Mouse (Mus musculus): Measurements from ENCODE around the gene Tmem72. TPM values are rescaled to one million over a fixed set of nuclear protein-coding genes. Genes with fewer than 3 reads are reported as not detected.

The Tmem72 gene
- total and polyA plus RNA-seq, 3 experiments: under 0.01 to 0.06 (median 0.03) TPM

- no peak for DNase-seq
Measured at GRCm38 (mm10) chr6:116679563-116680288, 37.0 kb downstream of the Tmem72 start.

- no peak for DNase-seq
Measured at GRCm38 (mm10) chr6:116677321-116677720, 39.4 kb downstream of the Tmem72 start.

DNA sequence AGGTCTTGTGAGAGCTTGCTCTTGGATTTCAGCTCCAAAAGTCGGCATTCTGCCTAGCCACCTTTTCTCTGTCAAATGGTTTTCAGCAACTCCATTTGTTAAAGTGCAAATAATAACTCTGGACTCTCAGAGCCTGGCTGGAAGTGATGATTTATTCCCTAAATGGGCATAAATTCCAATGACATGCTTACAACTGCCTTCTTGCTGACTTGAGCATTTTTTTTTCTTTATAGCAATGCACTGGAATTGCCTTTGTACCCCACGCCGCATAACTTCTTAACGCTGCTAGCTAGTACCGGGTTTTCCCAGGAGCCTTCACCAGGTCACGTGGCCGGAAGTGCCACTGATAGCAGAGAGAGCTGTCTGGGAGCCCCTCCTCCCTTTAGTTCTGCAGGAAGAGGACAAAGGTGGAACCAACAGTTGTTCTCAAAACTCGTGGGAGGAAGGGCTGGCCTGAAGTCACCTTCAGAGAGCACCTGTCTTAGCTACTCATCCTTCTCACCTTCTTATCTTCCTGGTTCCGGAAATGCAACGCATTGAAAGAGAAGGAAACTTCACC, 40.3 kb downstream of the Tmem72 start:
- DNase-seq: no peak

GRCm38 (mm10) chr6:116674283-116674886, 42.3 kb downstream of the Tmem72 start:
- DNase-seq: no peak

- DNase-seq: peak; percentile 87
Measured at GRCm38 (mm10) chr6:116673471-116674282, 43.0 kb downstream of the Tmem72 start, which contains the start of gene Rassf4. Gene Rassf4 (minus strand): TSS chr6:116673952.

DNA sequence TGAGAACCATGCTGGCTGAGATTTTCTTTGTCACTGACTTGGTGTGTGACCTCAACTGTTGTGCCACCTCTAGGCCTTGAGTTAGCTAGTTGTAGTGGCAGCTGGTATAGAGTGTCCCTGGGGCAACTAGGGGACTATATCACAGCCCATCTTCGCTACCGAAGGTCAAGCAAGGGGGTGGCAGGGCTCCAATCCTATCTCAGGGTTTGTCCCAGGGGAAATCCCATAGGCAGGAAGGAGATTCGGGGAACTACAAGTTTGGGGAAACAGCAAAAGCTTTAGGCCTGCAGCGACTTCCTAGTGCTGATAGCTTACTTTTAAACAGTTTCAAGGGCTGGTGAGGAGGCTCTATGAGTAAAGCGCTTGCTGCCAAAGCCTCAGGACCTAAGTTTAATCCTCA, 44.4 kb downstream of the Tmem72 start:
- DNase-seq: no peak

DNA sequence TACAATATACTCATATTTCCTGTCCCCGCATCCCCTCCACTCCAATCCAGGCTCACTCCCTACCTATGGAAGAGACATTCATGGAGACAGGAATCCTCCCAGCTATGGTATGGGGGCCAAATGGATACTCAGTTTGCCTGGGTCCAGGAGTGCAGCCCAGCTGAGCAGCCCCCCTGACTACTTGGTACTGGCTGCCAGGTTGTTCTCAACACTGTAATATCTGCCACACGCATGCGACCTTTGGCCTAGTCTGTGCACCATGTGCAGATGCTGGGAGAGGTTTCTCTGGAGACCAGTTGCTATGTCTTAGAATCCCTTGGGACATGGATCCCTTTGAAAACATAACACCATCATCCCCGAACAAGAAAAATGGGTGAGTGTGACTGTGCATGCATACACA, 44.9 kb downstream of the Tmem72 start:
- no peak for DNase-seq

DNA sequence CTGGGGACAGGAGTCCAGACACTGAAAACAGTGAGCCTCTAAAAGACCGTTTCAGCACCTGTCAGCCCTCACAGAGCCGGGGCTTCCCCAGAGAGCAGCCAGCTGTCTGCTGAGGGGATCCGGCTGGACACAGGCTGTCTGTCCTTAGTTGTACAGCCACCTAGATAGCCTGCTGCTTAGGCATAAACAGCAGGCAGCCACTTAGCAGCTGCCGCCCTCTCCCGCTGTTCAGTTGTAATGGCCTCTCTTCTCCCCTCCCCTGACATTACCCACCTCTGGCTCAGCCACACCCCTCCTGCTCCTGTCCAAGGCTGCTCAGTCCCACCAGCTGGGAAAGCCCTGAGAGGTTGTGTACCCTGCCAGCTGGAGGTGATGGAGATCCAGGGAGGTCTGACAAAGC, 45.7 kb downstream of the Tmem72 start:
- DNase-seq: no peak

DNA sequence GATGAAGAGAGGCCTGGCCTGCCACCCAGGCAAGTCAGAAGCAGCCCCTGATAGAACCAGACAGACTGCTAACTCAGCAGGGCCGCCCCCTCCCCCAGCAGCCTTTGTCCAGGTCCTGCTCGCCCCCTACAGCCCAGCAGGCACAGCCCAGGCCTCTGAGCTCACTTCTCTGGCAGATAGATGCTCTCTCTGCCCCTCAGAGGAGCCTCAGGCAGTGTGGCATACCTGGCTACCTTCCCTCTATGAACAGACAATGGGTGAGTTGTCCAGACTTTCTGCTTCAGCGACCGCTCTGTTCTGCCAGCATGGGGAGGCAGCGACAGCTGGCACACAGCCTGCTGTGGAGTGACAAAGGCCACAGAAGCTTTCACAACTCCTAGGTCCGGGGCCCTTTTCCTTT, 46.6 kb downstream of the Tmem72 start:
- peak; percentile 26 for DNase-seq

DNA sequence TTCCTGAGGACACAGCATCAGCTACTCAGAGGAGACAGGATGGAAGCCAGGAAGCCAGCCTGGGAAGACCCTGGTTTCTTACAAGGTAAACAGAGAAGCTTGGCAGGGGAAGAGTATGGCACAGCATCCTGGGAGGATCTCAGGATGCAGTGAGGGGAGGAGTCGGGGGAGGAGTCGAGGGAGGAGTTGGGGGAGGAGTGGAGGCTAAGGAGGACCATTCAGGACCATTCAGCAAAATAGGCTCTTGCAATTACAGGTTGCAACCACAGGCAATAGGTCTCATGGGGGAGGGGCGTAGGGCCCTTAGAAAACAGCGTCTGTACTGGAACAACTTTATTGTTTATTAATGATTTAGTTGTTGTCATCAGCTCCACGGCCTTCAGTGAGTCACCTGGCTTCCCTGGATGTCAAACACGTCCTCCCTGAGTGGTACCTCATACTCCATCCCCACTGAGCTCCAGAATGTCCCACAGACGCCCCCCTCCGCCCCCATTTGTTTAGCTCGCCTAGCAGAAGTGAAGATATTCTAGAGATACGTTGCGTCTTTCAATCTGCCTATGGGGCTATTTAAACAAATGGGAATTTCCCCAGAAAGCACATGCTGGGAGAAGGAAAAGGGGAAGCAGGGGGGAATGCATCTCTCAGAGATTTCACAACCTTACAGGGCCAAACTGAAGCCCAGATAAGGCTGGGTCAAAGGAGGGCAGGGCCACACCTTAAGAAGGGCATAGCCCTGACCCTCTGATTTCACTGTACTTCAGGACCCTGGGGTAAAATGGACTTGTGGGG, 47.8 kb downstream of the Tmem72 start:
- DNase-seq: no peak

DNA sequence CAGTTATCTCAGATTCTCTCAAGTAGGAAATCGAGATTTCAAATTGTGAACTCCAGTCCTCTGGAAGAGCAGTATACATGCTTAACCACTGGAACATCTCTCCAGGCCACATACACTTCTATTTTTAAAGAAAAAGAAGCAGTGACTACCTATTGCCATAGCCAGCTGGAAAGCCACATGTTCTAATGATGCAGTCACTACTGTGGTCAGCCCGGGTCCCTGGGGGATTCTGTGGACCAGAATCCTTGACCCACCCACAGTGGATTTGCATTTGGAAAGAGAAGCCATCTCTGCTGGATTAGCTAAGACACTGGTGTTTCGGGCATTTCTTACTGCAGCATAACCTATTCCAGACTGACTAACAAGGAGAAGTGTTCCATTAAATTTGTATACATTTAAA, 49.3 kb downstream of the Tmem72 start:
- no peak for DNase-seq

GRCm38 (mm10) chr6:116666892-116667291, 49.8 kb downstream of the Tmem72 start:
- no peak for DNase-seq

- DNase-seq: no peak
Measured at GRCm38 (mm10) chr6:116666085-116666750, 50.5 kb downstream of the Tmem72 start.

GRCm38 (mm10) chr6:116664830-116665229, 51.9 kb downstream of the Tmem72 start:
- no peak for DNase-seq

DNA sequence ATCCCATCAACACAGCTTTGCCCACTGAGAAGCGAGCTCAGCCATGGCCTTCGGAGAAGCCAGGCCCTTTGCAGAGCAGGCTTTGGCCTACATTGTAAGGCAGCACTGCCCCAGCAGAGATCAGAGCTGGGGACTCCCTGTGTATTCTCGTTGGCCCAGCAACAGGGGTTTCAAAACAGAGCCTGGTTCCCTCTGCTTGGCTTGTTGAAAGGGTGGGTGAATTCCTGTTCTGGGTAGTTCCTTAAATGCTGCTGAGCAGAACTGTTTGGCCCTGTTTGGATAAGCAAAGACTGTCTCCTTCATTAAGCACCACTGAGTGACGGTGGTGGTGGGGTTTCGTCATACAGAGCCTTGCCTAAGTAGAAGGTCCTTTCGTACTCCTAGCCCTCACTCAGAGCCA, 52.7 kb downstream of the Tmem72 start:
- no peak for DNase-seq

GRCm38 (mm10) chr6:116663364-116663763, 53.3 kb downstream of the Tmem72 start:
- no peak for DNase-seq

DNA sequence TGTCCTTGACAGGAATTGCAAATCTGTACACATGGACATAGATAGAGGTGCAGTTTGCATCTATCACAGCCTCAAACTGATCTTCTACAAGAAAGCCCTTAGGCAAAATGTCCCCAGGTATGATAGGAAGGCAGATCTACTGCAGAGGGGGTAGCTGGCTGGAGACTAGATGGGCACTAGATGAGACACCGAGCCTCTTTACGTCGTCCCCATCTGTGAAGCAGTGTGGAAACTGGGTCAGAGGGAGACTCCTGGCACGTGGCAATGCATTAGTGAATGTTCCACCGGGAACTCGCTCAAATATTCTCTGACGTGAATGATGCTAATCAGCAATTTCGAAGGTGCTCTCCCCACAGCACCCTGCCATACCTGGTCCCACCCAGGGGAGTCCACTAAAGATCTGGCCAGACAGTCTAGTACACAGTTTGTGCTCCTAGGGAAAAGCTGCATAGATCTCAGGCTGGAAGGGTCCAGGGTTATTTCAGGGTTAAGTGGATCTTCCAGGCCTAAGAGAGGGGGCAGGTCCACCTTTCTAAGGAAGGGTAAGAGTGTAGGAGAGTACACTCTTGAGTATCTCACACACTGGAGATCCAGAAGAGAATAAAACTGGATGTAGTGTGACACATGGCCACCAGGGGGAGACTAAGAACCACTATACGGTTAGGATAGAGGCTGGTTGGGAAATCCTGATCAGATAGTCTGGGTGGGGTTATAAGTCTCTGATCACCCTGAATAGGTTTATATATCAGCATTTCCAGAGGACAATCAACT, 62.8 kb downstream of the Tmem72 start:
- peak; percentile 34 for DNase-seq

DNA sequence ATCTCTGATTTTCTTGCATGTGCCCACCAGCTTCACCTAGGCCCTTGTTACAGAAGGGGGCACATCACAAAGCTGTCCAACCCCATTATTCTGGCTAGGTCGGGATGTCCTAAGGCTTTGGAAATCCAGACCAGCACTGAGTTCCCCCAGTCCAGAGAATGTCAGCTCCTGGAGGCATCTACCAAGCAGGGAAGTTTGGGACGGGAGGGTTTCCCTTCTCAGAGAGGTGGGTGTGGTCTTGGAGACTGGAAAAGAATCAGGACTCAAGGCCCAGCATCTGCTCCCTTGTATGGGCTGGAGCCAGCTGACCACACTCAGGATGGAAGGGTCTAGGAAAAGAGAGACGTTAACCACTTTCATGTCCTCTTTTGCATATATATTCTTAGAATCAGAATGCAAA, 63.5 kb downstream of the Tmem72 start:
- DNase-seq: no peak

GRCm38 (mm10) chr6:116651437-116652118, 65.1 kb downstream of the Tmem72 start:
- peak; percentile 55 for DNase-seq

DNA sequence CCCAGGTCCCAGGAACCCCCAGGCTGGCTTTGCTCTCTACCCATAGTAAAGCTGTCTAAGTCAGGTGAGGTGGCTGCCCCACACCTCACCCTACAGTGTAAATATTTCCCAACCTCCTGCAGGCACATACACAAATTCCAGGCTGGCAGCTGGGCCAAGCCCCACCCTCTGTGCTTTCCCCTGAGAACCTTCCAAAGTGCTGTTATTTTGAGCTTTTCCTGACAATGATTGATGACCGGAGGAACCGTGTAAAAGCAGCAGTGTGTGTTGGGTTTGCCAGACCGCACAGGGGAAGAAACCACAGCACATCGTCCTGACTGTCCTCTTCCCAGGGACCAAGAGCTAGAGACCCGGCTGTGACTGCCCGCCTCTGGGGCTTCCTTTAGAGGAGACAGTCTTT, 66.3 kb downstream of the Tmem72 start, which contains the start of gene Depp1:
Gene Depp1 (plus strand): TSS at position 204 of the 400 bp plus-strand sequence.
- peak; percentile 69 for DNase-seq

Measured in adrenal gland, adult 2 months (tissue).